Comparison of ENCODE assay signal across 16 mouse cellular contexts in genomic region chr11:120052274-120052673, GRCm38 (mm10). TPM values are rescaled to one million over a fixed set of nuclear protein-coding genes. Genes with fewer than 3 reads are reported as not detected.
DNase-seq lines count a peak whose midpoint lies in the region; ATAC-seq and TF ChIP-seq lines count a peak whose summit lies in the region.
"Had no signal": no experiment of that assay in that cellular context is flagged by ENCODE, and none has a peak within 500 bp of the region (broad histone marks: within the 10 kb centered on the region; RNA-seq: fewer than 3 reads in every experiment).

No protein-coding gene starts in this region.

- H3K36me3 ChIP-seq in heart, embryonic 12.5 days: no peaks in the 10 kb centered on the region
- no peaks in the 10 kb centered on the region for H3K36me3 ChIP-seq in limb, embryonic 14.5 days (ENCODE audit: control insufficient read depth, insufficient read depth, low read length)
- no peaks in the 10 kb centered on the region for H3K36me3 ChIP-seq in limb, embryonic 10.5 days
- H3K36me3 ChIP-seq in stomach, embryonic 16.5 days (ENCODE audit: control insufficient read depth, insufficient read depth, low read length): no peaks in the 10 kb centered on the region
- H3K36me3 ChIP-seq in neural tube, embryonic 15.5 days: no peaks in the 10 kb centered on the region
- H3K36me3 ChIP-seq: forebrain, embryonic 15.5 days; hindbrain, embryonic 13.5 days had no signal

- DNase-seq in heart, adult 8-10 months (ENCODE audit: low spot score): peak; percentile 27
- no peak for DNase-seq in limb, embryonic 14.5 days (ENCODE audit: low spot score)
- DNase-seq in limb, embryonic 10.5 days (ENCODE audit: low spot score): no peak
- peak; percentile 43 to 48 for DNase-seq in heart, postnatal 14 days
- DNase-seq: gastrocnemius, postnatal 10 days; layer of hippocampus, postnatal 36 days; liver, postnatal 0 days; right cerebral cortex, postnatal 14 days; thymus, adult 2 months had no signal

- intact Hi-C loops in heart, postnatal 14 days (cut with DNase I): no loop called here

- no peak for TF ChIP-seq POLR2A in limb, embryonic 14.5 days (IDR thresholded peaks at IDR 0.05; ENCODE audit: borderline replicate concordance, extremely low read depth, insufficient read depth, insufficient read length)

- no peak overlapping the region for H3K4me3 ChIP-seq in heart, embryonic 12.5 days
- H3K4me3 ChIP-seq in limb, embryonic 14.5 days (replicated peaks; ENCODE audit: low read length): no peak overlapping the region
- H3K4me3 ChIP-seq in limb, embryonic 10.5 days: no peak overlapping the region
- no peak overlapping the region for H3K4me3 ChIP-seq in stomach, embryonic 16.5 days (replicated peaks; ENCODE audit: low read length)
- no peak overlapping the region for H3K4me3 ChIP-seq in neural tube, embryonic 15.5 days (replicated peaks)
- H3K4me3 ChIP-seq: forebrain, embryonic 15.5 days; hindbrain, embryonic 13.5 days had no signal

- no peaks in the 10 kb centered on the region for H3K9me3 ChIP-seq in heart, embryonic 12.5 days (replicated peaks)
- no peaks in the 10 kb centered on the region for H3K9me3 ChIP-seq in limb, embryonic 14.5 days (ENCODE audit: control insufficient read depth, low read length)
- H3K9me3 ChIP-seq in limb, embryonic 10.5 days (replicated peaks): no peaks in the 10 kb centered on the region
- H3K9me3 ChIP-seq in stomach, embryonic 16.5 days (replicated peaks; ENCODE audit: control insufficient read depth, low read length): no peaks in the 10 kb centered on the region
- no peaks in the 10 kb centered on the region for H3K9me3 ChIP-seq in neural tube, embryonic 15.5 days (replicated peaks)
- H3K9me3 ChIP-seq: forebrain, embryonic 15.5 days; hindbrain, embryonic 13.5 days had no signal

- ATAC-seq in heart, embryonic 12.5 days (ENCODE audit: insufficient number of reproducible peaks, low FRiP score): no peak
- ATAC-seq in limb, embryonic 14.5 days (ENCODE audit: low FRiP score, low read depth): peak; percentile 18; the same call in 1 of the 2 replicates
- ATAC-seq in stomach, embryonic 16.5 days (ENCODE audit: insufficient read depth, low FRiP score): peak; percentile 49; the same call in 1 of the 2 replicates
- no peak for ATAC-seq in neural tube, embryonic 15.5 days (ENCODE audit: low FRiP score)
- ATAC-seq: CD4-positive, CD25-positive, alpha-beta regulatory T cell, adult 4 months; forebrain, embryonic 15.5 days; liver, postnatal 0 days had no signal

- WGBS in heart, embryonic 12.5 days: 61% methylated on average over 9 of the region's 9 CpGs
- 61% methylated on average over 9 of the region's 9 CpGs for WGBS in limb, embryonic 14.5 days
- WGBS in limb, embryonic 10.5 days: 84% methylated on average over 9 of the region's 9 CpGs
- WGBS in stomach, embryonic 16.5 days: 53% methylated on average over 9 of the region's 9 CpGs
- WGBS in neural tube, embryonic 15.5 days: 78% methylated on average over 9 of the region's 9 CpGs

- H3K27ac ChIP-seq in heart, embryonic 12.5 days (ENCODE audit: poor library complexity, severe bottlenecking): no peak overlapping the region
- H3K27ac ChIP-seq in limb, embryonic 14.5 days (replicated peaks; ENCODE audit: low read depth, low read length): no peak overlapping the region
- no peak overlapping the region for H3K27ac ChIP-seq in limb, embryonic 10.5 days
- H3K27ac ChIP-seq in stomach, embryonic 16.5 days (ENCODE audit: low read length): no peak overlapping the region
- no peak overlapping the region for H3K27ac ChIP-seq in neural tube, embryonic 15.5 days (replicated peaks)
- H3K27ac ChIP-seq: forebrain, embryonic 15.5 days had no signal

- no peak overlapping the region for H3K4me2 ChIP-seq in heart, embryonic 12.5 days
- H3K4me2 ChIP-seq in limb, embryonic 14.5 days (replicated peaks; ENCODE audit: low read depth, low read length, severe bottlenecking): no peak overlapping the region
- no peak overlapping the region for H3K4me2 ChIP-seq in stomach, embryonic 16.5 days (ENCODE audit: low read depth, low read length)
- no peak overlapping the region for H3K4me2 ChIP-seq in neural tube, embryonic 15.5 days
- H3K4me2 ChIP-seq: forebrain, embryonic 15.5 days; hindbrain, embryonic 13.5 days; midbrain, embryonic 11.5 days had no signal

- H3K9ac ChIP-seq in heart, embryonic 12.5 days: no peak overlapping the region
- H3K9ac ChIP-seq in limb, embryonic 14.5 days (ENCODE audit: low read depth, low read length, severe bottlenecking): no peak overlapping the region
- H3K9ac ChIP-seq in stomach, embryonic 16.5 days (ENCODE audit: low read length): no peak overlapping the region
- H3K9ac ChIP-seq in neural tube, embryonic 15.5 days (replicated peaks): no peak overlapping the region
- H3K9ac ChIP-seq: forebrain, embryonic 15.5 days; hindbrain, embryonic 13.5 days; liver, postnatal 0 days had no signal

- H3K4me1 ChIP-seq in heart, embryonic 12.5 days (replicated peaks): peaks cover 32% of the 10 kb centered on the region
- H3K4me1 ChIP-seq in limb, embryonic 14.5 days (ENCODE audit: control insufficient read depth, insufficient read depth, low read length): peaks cover 18% of the 10 kb centered on the region
- H3K4me1 ChIP-seq in limb, embryonic 10.5 days: peaks cover 26% of the 10 kb centered on the region
- peaks cover 17% of the 10 kb centered on the region; the same call in 1 of the 2 replicates for H3K4me1 ChIP-seq in stomach, embryonic 16.5 days (ENCODE audit: control insufficient read depth, insufficient read depth, low read length)
- peaks cover 33% of the 10 kb centered on the region for H3K4me1 ChIP-seq in neural tube, embryonic 15.5 days

- H3K27me3 ChIP-seq in heart, embryonic 12.5 days (replicated peaks): peaks cover 24% of the 10 kb centered on the region
- peaks cover 9% of the 10 kb centered on the region for H3K27me3 ChIP-seq in limb, embryonic 14.5 days (ENCODE audit: control insufficient read depth, insufficient read depth, low read length)
- peaks cover 43% of the 10 kb centered on the region for H3K27me3 ChIP-seq in limb, embryonic 10.5 days (ENCODE audit: low read depth, poor library complexity, severe bottlenecking)
- peaks cover 17% of the 10 kb centered on the region for H3K27me3 ChIP-seq in stomach, embryonic 16.5 days (ENCODE audit: control insufficient read depth, insufficient read depth, low read length)
- H3K27me3 ChIP-seq in neural tube, embryonic 15.5 days (replicated peaks): no peaks in the 10 kb centered on the region
- H3K27me3 ChIP-seq: forebrain, embryonic 15.5 days had no signal

RNA-seq across cellular contexts. Expression of gene Aatk, which starts 5.3 kb away (rescaled TPM):
- 1 to 10 TPM; 3.1 to 6.2 (median 4.7) TPM for total RNA-seq in heart, adult 8-10 months (2022)
- polyA plus RNA-seq in heart, embryonic 12.5 days (2016; fragmentation: Nextera tagmentation; extraction: Ambion mirVana): 0.63 and 0.92 TPM in 2 replicates
- 14.8 and 19.0 TPM in 2 replicates for polyA plus RNA-seq in limb, embryonic 14.5 days (2012; rRNA removed)
- 5.9 and 8.1 TPM in 2 replicates for polyA plus RNA-seq in limb, embryonic 14.5 days (2014; fragmentation: Nextera tagmentation; extraction: Ambion mirVana)
- polyA plus RNA-seq in limb, embryonic 10.5 days (2016; fragmentation: Nextera tagmentation; extraction: Ambion mirVana): 0.78 and 1.7 TPM in 2 replicates
- total RNA-seq in heart, postnatal 14 days (2021): 1 to 10 TPM; 3.7 to 9.0 TPM
- polyA plus RNA-seq in stomach, embryonic 16.5 days (2015; fragmentation: Nextera tagmentation; extraction: Ambion mirVana): 1.9 and 3.3 TPM in 2 replicates
- polyA plus RNA-seq in neural tube, embryonic 15.5 days (2015; fragmentation: Nextera tagmentation; extraction: Ambion mirVana): 38.2 and 46.2 TPM in 2 replicates
- polyA plus RNA-seq: CD4-positive, CD25-positive, alpha-beta regulatory T cell, adult 4 months had no signal

RNA-seq across cellular contexts. Expression of gene Cep131, which starts 34.4 kb away (rescaled TPM):
- 10 to 100 TPM in 3 of 4 experiments, 1 to 10 TPM in 1; 8.9 to 16.0 (median 11.7) TPM for total RNA-seq in heart, adult 8-10 months (2022)
- 18.7 and 19.2 TPM in 2 replicates for polyA plus RNA-seq in heart, embryonic 12.5 days (2016; fragmentation: Nextera tagmentation; extraction: Ambion mirVana)
- polyA plus RNA-seq in limb, embryonic 14.5 days (2012; rRNA removed): 26.6 and 31.7 TPM in 2 replicates
- 23.3 and 23.8 TPM in 2 replicates for polyA plus RNA-seq in limb, embryonic 14.5 days (2014; fragmentation: Nextera tagmentation; extraction: Ambion mirVana)
- 46.7 and 55.2 TPM in 2 replicates for polyA plus RNA-seq in limb, embryonic 10.5 days (2016; fragmentation: Nextera tagmentation; extraction: Ambion mirVana)
- total RNA-seq in heart, postnatal 14 days (2021): 1 to 10 TPM; 9.1 to 9.6 TPM
- 11.8 and 12.0 TPM in 2 replicates for polyA plus RNA-seq in stomach, embryonic 16.5 days (2015; fragmentation: Nextera tagmentation; extraction: Ambion mirVana)
- 26.0 and 27.2 TPM in 2 replicates for polyA plus RNA-seq in neural tube, embryonic 15.5 days (2015; fragmentation: Nextera tagmentation; extraction: Ambion mirVana)

RNA-seq across cellular contexts. Expression of gene Tepsin, which starts 46.3 kb away (rescaled TPM):
- 1 to 10 TPM; 4.8 to 7.0 (median 6.9) TPM for total RNA-seq in heart, adult 8-10 months (2022)
- 15.5 and 16.8 TPM in 2 replicates for polyA plus RNA-seq in heart, embryonic 12.5 days (2016; fragmentation: Nextera tagmentation; extraction: Ambion mirVana)
- 50.4 and 61.9 TPM in 2 replicates for polyA plus RNA-seq in limb, embryonic 14.5 days (2012; rRNA removed)
- 14.8 and 17.1 TPM in 2 replicates for polyA plus RNA-seq in limb, embryonic 14.5 days (2014; fragmentation: Nextera tagmentation; extraction: Ambion mirVana)
- 21.4 and 23.0 TPM in 2 replicates for polyA plus RNA-seq in limb, embryonic 10.5 days (2016; fragmentation: Nextera tagmentation; extraction: Ambion mirVana)
- total RNA-seq in heart, postnatal 14 days (2021): 1 to 10 TPM; 9.6 to 10.0 TPM
- polyA plus RNA-seq in stomach, embryonic 16.5 days (2015; fragmentation: Nextera tagmentation; extraction: Ambion mirVana): 19.2 and 21.2 TPM in 2 replicates
- 22.3 and 23.9 TPM in 2 replicates for polyA plus RNA-seq in neural tube, embryonic 15.5 days (2015; fragmentation: Nextera tagmentation; extraction: Ambion mirVana)

RNA-seq across cellular contexts. Expression of gene Ndufaf8, which starts 46.5 kb away (rescaled TPM):
- 100 to 1,000 TPM in 1 of 4 experiments, 10 to 100 TPM in 3; 68.5 to 103 (median 82.8) TPM for total RNA-seq in heart, adult 8-10 months (2022)
- 73.9 and 79.2 TPM in 2 replicates for polyA plus RNA-seq in heart, embryonic 12.5 days (2016; fragmentation: Nextera tagmentation; extraction: Ambion mirVana)
- polyA plus RNA-seq in limb, embryonic 14.5 days (2012; rRNA removed): 33.9 and 40.0 TPM in 2 replicates
- 81.2 and 85.2 TPM in 2 replicates for polyA plus RNA-seq in limb, embryonic 14.5 days (2014; fragmentation: Nextera tagmentation; extraction: Ambion mirVana)
- 78.5 and 83.8 TPM in 2 replicates for polyA plus RNA-seq in limb, embryonic 10.5 days (2016; fragmentation: Nextera tagmentation; extraction: Ambion mirVana)
- total RNA-seq in heart, postnatal 14 days (2021): 10 to 100 TPM; 55.4 to 59.2 TPM
- polyA plus RNA-seq in stomach, embryonic 16.5 days (2015; fragmentation: Nextera tagmentation; extraction: Ambion mirVana): 69.2 and 69.3 TPM in 2 replicates
- polyA plus RNA-seq in neural tube, embryonic 15.5 days (2015; fragmentation: Nextera tagmentation; extraction: Ambion mirVana): 49.4 and 64.3 TPM in 2 replicates

Comparison
In these comparisons a context has a peak if more than half of its experiments do, and no peak if none do; other contexts are left out.
1. DNase-seq: peak in heart, adult 8-10 months (single experiment) and heart, postnatal 14 days (2 of 2); none in limb, embryonic 14.5 days (single experiment) and limb, embryonic 10.5 days (single experiment).
2. ATAC-seq: peak in limb, embryonic 14.5 days (single experiment) and stomach, embryonic 16.5 days (single experiment); none in heart, embryonic 12.5 days (single experiment) and neural tube, embryonic 15.5 days (single experiment).